Mouse (Mus musculus) right cerebral cortex, adult 2 months (tissue): ENCODE measurements around the gene Syngr2.

Experiments
- DNase-seq, 2 experiments: peaks; one replicate each; pipeline ENCODE4 v3.0.0; 2021 to 2022; ENCODE audit warnings: low spot score in 2 of 2

Syngr2 gene

DNA sequence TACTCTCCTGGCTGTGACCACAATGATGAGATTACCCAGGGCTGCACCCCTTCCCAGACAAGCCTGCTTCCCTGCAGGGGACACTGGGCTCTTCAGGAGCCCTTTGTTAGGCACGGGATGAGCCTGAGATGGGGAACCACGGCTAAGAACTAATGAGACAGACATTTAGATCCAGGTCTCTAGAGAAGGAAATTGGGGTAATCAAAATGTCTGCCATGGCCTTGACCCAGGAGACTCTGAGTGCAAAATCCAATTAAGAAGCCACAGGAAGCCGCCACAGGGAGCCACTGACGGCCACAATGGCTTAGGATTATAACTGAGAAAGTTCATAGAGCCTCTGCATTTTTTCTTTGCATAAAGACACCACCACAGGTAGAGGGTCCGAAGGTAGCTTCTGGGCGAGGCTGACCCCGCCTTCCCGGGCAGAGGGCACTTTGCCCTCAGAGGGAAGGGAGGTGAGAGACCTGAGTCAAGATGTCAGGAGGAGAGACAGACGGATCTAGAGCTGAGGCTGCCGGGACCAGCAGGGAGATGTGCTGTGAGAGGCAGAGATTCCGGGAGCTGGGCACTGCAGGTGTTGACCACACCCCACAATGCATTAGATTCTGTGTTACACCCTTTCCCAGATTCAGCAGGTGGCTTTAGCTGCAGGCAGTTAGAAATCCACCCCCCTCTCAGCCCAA lies 53.8 kb downstream of the Syngr2 start:
- no peak for DNase-seq
